Mouse (Mus musculus) bone marrow, adult 2 months (tissue): Measurements from ENCODE around the gene Txnrd3.

ENCODE experiments used
- CTCF ChIP-seq: fragments of 200-500 bp; IDR thresholded peaks from 2 replicates; pipeline ENCODE4 v1.5.1; 2011; ENCODE audit warnings: low read length, control low read depth; ENCODE audit not compliant: control insufficient read depth, insufficient read depth
- POLR2A ChIP-seq: fragments of 200-500 bp; IDR thresholded peaks from 2 replicates; pipeline ENCODE4 v1.6.1; 2011; ENCODE audit warnings: low read depth, mild to moderate bottlenecking, control low read depth, low read length, borderline replicate concordance; ENCODE audit not compliant: control insufficient read depth

DNA sequence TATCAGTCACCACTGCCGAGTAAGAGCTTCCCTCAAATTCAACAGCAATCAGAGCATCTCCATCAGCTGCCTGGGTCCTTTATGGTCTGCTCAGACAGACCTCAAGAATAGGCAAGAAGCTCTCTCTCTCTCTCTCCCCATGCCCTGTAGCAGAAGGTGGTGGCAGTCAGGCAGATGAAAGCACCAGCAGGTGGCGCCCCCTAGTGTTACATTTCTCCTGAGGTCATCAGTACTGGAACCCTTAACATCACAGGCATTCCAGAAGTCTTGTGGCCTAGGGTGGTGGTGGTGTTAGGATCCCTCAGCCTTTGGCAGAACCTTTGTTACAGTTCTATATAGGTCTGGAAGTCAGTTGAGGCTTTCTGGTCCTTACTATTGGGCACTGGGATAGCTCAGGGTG is 4.8 kb upstream of the Txnrd3 start:
- TF ChIP-seq POLR2A, result no peak
- peak; percentile 65 for TF ChIP-seq CTCF
